Mouse (Mus musculus) liver, embryonic 13.5 days (tissue): ENCODE data around the gene Rybp. TPM values are rescaled to one million over a fixed set of nuclear protein-coding genes. Genes with fewer than 3 reads are reported as not detected.

Experiments used
- ATAC-seq: fragments of 200-750 bp; cut with Nextera tagmentation; 2 replicates; pipeline ENCODE4 v1.8.0; 2017; ENCODE audit warnings: low read depth, mild to moderate bottlenecking, moderate number of reproducible peaks, moderate library complexity
- DNase-seq: peaks from one replicate; pipeline ENCODE4 v3.0.0; 2022
- H3K27ac ChIP-seq: fragments of 300-500 bp; sonication (generic); 2 replicates; pipeline ENCODE4 v1.5.1; 2015; ENCODE audit warnings: moderate library complexity, mild to moderate bottlenecking, inconsistent platforms
- H3K27me3 ChIP-seq: fragments of 300-500 bp; sonication (generic); 2 replicates; pipeline ENCODE4 v1.6.1; 2015; ENCODE audit warnings: mild to moderate bottlenecking, inconsistent platforms
- H3K36me3 ChIP-seq: fragments of 300-500 bp; sonication (generic); 2 replicates; pipeline ENCODE4 v1.6.1; 2015; ENCODE audit warnings: mild to moderate bottlenecking, inconsistent platforms
- H3K4me1 ChIP-seq: fragments of 300-500 bp; sonication (generic); replicated peaks from 2 replicates; pipeline ENCODE4 v1.6.1; 2015; ENCODE audit warnings: inconsistent platforms
- H3K4me2 ChIP-seq: fragments of 300-500 bp; sonication (generic); 2 replicates; pipeline ENCODE4 v1.6.1; 2015; ENCODE audit warnings: inconsistent platforms, mild to moderate bottlenecking, moderate library complexity
- H3K4me3 ChIP-seq: fragments of 300-500 bp; sonication (generic); replicated peaks from 2 replicates; pipeline ENCODE4 v1.5.1; 2015; ENCODE audit warnings: mild to moderate bottlenecking, inconsistent platforms
- H3K9ac ChIP-seq: fragments of 300-500 bp; sonication (generic); 2 replicates; pipeline ENCODE4 v1.6.1; 2015; ENCODE audit warnings: mild to moderate bottlenecking, inconsistent platforms
- H3K9me3 ChIP-seq: fragments of 300-500 bp; sonication (generic); replicated peaks from 2 replicates; pipeline ENCODE4 v1.6.1; 2016; ENCODE audit warnings: inconsistent platforms
- WGBS: fragments of 180-500 bp; shearing (Covaris S2); methylation state at CpG from one replicate; pipeline ENCODE4 v1.1.7; 2015; ENCODE audit not compliant: insufficient replicate concordance; 5-methylcytosine and 5-hydroxymethylcytosine counted together
- polyA plus RNA-seq: library from polyadenylated mRNA; unstranded; fragments of >200 nt; fragmentation: Nextera tagmentation; extraction: Ambion mirVana; gene quantifications from 2 replicates; pipeline ENCODE4 v1.2.1, GENCODE M21; 2015

Rybp gene
- polyA plus RNA-seq, 1 experiment from 2014 or later = 4.9 TPM

GRCm38 (mm10) chr6:100288016-100288729 lies 888 bp upstream of the Rybp start:
- Histone ChIP-seq H3K9ac (peak overlapping the region; percentile 85), H3K9me3 (no peaks in the 10 kb centered on the region), H3K4me2 (peak overlapping the region; percentile 100), H3K27me3 (0 out of 2 replicates have a peak, but pooled peaks cover 5% of the 10 kb centered on the region), H3K4me1 (peaks cover 42% of the 10 kb centered on the region), H3K4me3 (peak overlapping the region; percentile 81), H3K27ac (peak overlapping the region; percentile 88), H3K36me3 (peaks cover 3% of the 10 kb centered on the region; the same call in 1 of the 2 replicates)
- WGBS = 1% methylated on average over 23 of the region's 23 CpGs
- peak; percentile 59 for ATAC-seq
- DNase-seq = peak; percentile 58

GRCm38 (mm10) chr6:100286573-100287333 lies 532 bp downstream of the Rybp start:
- H3K27me3 ChIP-seq = 0 out of 2 replicates have a peak, but pooled peaks cover 2% of the 10 kb centered on the region
- H3K9me3 ChIP-seq = no peaks in the 10 kb centered on the region
- H3K4me2 ChIP-seq = peak overlapping the region; percentile 87
- DNase-seq (peak; percentile 58), ATAC-seq (peak; percentile 73)
- WGBS = under 1% methylated on average over 70 of the region's 117 CpGs
- H3K27ac ChIP-seq = peak overlapping the region; percentile 93
- peaks cover 3% of the 10 kb centered on the region; the same call in 1 of the 2 replicates for H3K36me3 ChIP-seq
- H3K4me3 ChIP-seq = peak overlapping the region; percentile 81
- peaks cover 42% of the 10 kb centered on the region for H3K4me1 ChIP-seq
- peak overlapping the region; percentile 88 for H3K9ac ChIP-seq

- H3K27ac ChIP-seq = peak overlapping the region; percentile 93
- 0 out of 2 replicates have a peak, but pooled peaks cover 2% of the 10 kb centered on the region for H3K27me3 ChIP-seq
- 3% methylated on average over 18 of the region's 18 CpGs for WGBS
- H3K4me1 ChIP-seq = peaks cover 46% of the 10 kb centered on the region
- ATAC-seq (no peak), DNase-seq (no peak)
- H3K36me3 ChIP-seq = peaks cover 3% of the 10 kb centered on the region; the same call in 1 of the 2 replicates
- peak overlapping the region; percentile 88 for H3K9ac ChIP-seq
- no peaks in the 10 kb centered on the region for H3K9me3 ChIP-seq
- H3K4me3 ChIP-seq = peak overlapping the region; percentile 81
- H3K4me2 ChIP-seq = peak overlapping the region; percentile 87
These were observed 1.2 kb downstream of the Rybp start for GRCm38 (mm10) chr6:100285985-100286572.

- Histone ChIP-seq H3K4me1 (peaks cover 51% of the 10 kb centered on the region), H3K9me3 (no peaks in the 10 kb centered on the region), H3K27ac (no peak overlapping the region), H3K27me3 (no peaks in the 10 kb centered on the region), H3K4me3 (no peak overlapping the region), H3K4me2 (no peak overlapping the region), H3K36me3 (peaks cover 2% of the 10 kb centered on the region; the same call in 1 of the 2 replicates), H3K9ac (no peak overlapping the region)
- 80% methylated on average over 1 of the region's 1 CpGs for WGBS
- DNase-seq (no peak), ATAC-seq (no peak)
These were observed 8.4 kb downstream of the Rybp start for GRCm38 (mm10) chr6:100278841-100279240.

- WGBS = 45% methylated on average over 3 of the region's 3 CpGs
These were observed 10.9 kb downstream of the Rybp start for GRCm38 (mm10) chr6:100276344-100276743.

GRCm38 (mm10) chr6:100275643-100276042 lies 11.6 kb downstream of the Rybp start:
- H3K27me3 ChIP-seq = no peaks in the 10 kb centered on the region
- no peaks in the 10 kb centered on the region for H3K36me3 ChIP-seq
- H3K4me3 ChIP-seq = no peak overlapping the region
- H3K9me3 ChIP-seq = no peaks in the 10 kb centered on the region
- ATAC-seq (no peak), DNase-seq (no peak)
- H3K9ac ChIP-seq = no peak overlapping the region
- peaks cover 53% of the 10 kb centered on the region for H3K4me1 ChIP-seq
- no peak overlapping the region for H3K4me2 ChIP-seq
- no peak overlapping the region for H3K27ac ChIP-seq

More at GRCm38 (mm10) chr6:100276344-100276743, 10.9 kb downstream of the Rybp start:
- ATAC-seq (no peak), DNase-seq (no peak)
- Histone ChIP-seq H3K4me1 (peaks cover 52% of the 10 kb centered on the region), H3K4me2 (no peak overlapping the region), H3K27me3 (no peaks in the 10 kb centered on the region), H3K9me3 (no peaks in the 10 kb centered on the region), H3K36me3 (no peaks in the 10 kb centered on the region), H3K4me3 (no peak overlapping the region), H3K27ac (no peak overlapping the region), H3K9ac (no peak overlapping the region)

- Histone ChIP-seq H3K4me1 (peaks cover 50% of the 10 kb centered on the region), H3K4me3 (no peak overlapping the region), H3K4me2 (no peak overlapping the region), H3K27ac (no peak overlapping the region), H3K36me3 (no peaks in the 10 kb centered on the region), H3K9ac (no peak overlapping the region), H3K27me3 (no peaks in the 10 kb centered on the region), H3K9me3 (no peaks in the 10 kb centered on the region)
- 32% methylated on average over 1 of the region's 1 CpGs for WGBS
- DNase-seq (no peak), ATAC-seq (no peak)
These were observed 13.7 kb downstream of the Rybp start for GRCm38 (mm10) chr6:100273556-100273955.

GRCm38 (mm10) chr6:100271992-100272391 lies 15.3 kb downstream of the Rybp start:
- H3K27me3 ChIP-seq = no peaks in the 10 kb centered on the region
- H3K4me1 ChIP-seq = peaks cover 38% of the 10 kb centered on the region
- H3K9ac ChIP-seq = no peak overlapping the region
- H3K27ac ChIP-seq = no peak overlapping the region
- DNase-seq (no peak), ATAC-seq (0 out of 2 replicates have a peak, but pooled peaks have one; percentile 26)
- no peaks in the 10 kb centered on the region for H3K9me3 ChIP-seq
- H3K4me2 ChIP-seq = no peak overlapping the region
- 46% methylated on average over 3 of the region's 3 CpGs for WGBS
- H3K36me3 ChIP-seq = no peaks in the 10 kb centered on the region
- H3K4me3 ChIP-seq = no peak overlapping the region

- H3K27me3 ChIP-seq = no peaks in the 10 kb centered on the region
- H3K36me3 ChIP-seq = no peaks in the 10 kb centered on the region
- no peak overlapping the region for H3K9ac ChIP-seq
- ATAC-seq (no peak), DNase-seq (no peak)
- no peak overlapping the region for H3K4me2 ChIP-seq
- 75% methylated on average over 2 of the region's 2 CpGs for WGBS
- H3K4me3 ChIP-seq = no peak overlapping the region
- H3K4me1 ChIP-seq = peaks cover 27% of the 10 kb centered on the region
- no peak overlapping the region for H3K27ac ChIP-seq
- no peaks in the 10 kb centered on the region for H3K9me3 ChIP-seq
These were observed 16.5 kb downstream of the Rybp start for GRCm38 (mm10) chr6:100270765-100271164.

GRCm38 (mm10) chr6:100259607-100260006 lies 27.7 kb downstream of the Rybp start:
- no peak for DNase-seq
- WGBS = 85% methylated on average over 1 of the region's 1 CpGs
- no peaks in the 10 kb centered on the region for H3K9me3 ChIP-seq
- ATAC-seq = no peak
- no peaks in the 10 kb centered on the region for H3K27me3 ChIP-seq
- H3K4me2 ChIP-seq = no peak overlapping the region
- H3K36me3 ChIP-seq = no peaks in the 10 kb centered on the region
- H3K4me3 ChIP-seq = no peak overlapping the region
- H3K4me1 ChIP-seq = peaks cover 29% of the 10 kb centered on the region
- no peak overlapping the region for H3K9ac ChIP-seq
- no peak overlapping the region for H3K27ac ChIP-seq

- Histone ChIP-seq H3K9me3 (no peaks in the 10 kb centered on the region), H3K4me1 (peaks cover 28% of the 10 kb centered on the region), H3K9ac (no peak overlapping the region), H3K36me3 (no peaks in the 10 kb centered on the region), H3K27ac (no peak overlapping the region), H3K4me2 (no peak overlapping the region), H3K27me3 (no peaks in the 10 kb centered on the region), H3K4me3 (no peak overlapping the region)
- ATAC-seq (peak; percentile 62), DNase-seq (no peak)
These were observed 29.0 kb downstream of the Rybp start for GRCm38 (mm10) chr6:100258278-100258677.
